Mouse (Mus musculus): ENCODE data around the gene Ndufa8.

GRCm38 (mm10) chr2:35993481-35993880 is 55.7 kb downstream of the Ndufa8 start:
- TF ChIP-seq EP300 (IDR thresholded peaks at IDR 0.05; ENCODE audit: low read depth in 1 of 2, low read length in 2 of 2) (peak in 1 of 2 experiments; percentile 55; a peak in 1 of 4 replicates), RAD21 (IDR thresholded peaks at IDR 0.05; ENCODE audit: low read depth, low read length) (no peak), CHD1 (IDR thresholded peaks at IDR 0.05; ENCODE audit: low read depth, low read length) (no peak), POLR2AphosphoS5 (IDR thresholded peaks at IDR 0.05; ENCODE audit: borderline replicate concordance, low read depth, low read length) (no peak), USF1 (IDR thresholded peaks at IDR 0.05; ENCODE audit: low read depth, low read length) (no peak), SMC3 (IDR thresholded peaks at IDR 0.05; ENCODE audit: low read depth, low read length) (no peak), NRF1 (IDR thresholded peaks at IDR 0.05; ENCODE audit: insufficient read depth, low read depth, low read length, poor library complexity, severe bottlenecking) (no peak), MYC (IDR thresholded peaks at IDR 0.05; ENCODE audit: low read depth, low read length) (no peak)
